Mouse (Mus musculus) kidney, embryonic 15.5 days (tissue): Measurements from ENCODE around the gene Crtap. TPM values are rescaled to one million over a fixed set of nuclear protein-coding genes. Genes with fewer than 3 reads are reported as not detected.
"Not testable (repeated sequence)": the region's sequence is repeated elsewhere in the genome, so short reads cannot be mapped to it uniquely, and the experiment has no call there.

Source experiments
- ATAC-seq: fragments of 200-750 bp; cut with Nextera tagmentation; replicated peaks from 2 replicates; pipeline ENCODE4 v1.8.0; 2017; ENCODE audit warnings: moderate TSS enrichment; ENCODE audit not compliant: low FRiP score
- H3K27ac ChIP-seq: fragments of 300-500 bp; sonication (generic); 2 replicates; pipeline ENCODE4 v1.5.1; 2015; ENCODE audit warnings: mild to moderate bottlenecking, inconsistent platforms
- H3K27me3 ChIP-seq: fragments of 300-500 bp; sonication (generic); 2 replicates; pipeline ENCODE4 v1.6.1; 2015; ENCODE audit warnings: inconsistent platforms
- H3K36me3 ChIP-seq: fragments of 300-500 bp; sonication (generic); 2 replicates; pipeline ENCODE4 v1.6.1; 2015; ENCODE audit warnings: inconsistent platforms
- H3K4me1 ChIP-seq: fragments of 300-500 bp; sonication (generic); 2 replicates; pipeline ENCODE4 v1.6.1; 2015; ENCODE audit warnings: inconsistent platforms
- H3K4me2 ChIP-seq: fragments of 300-500 bp; sonication (generic); 2 replicates; pipeline ENCODE4 v1.6.1; 2015; ENCODE audit warnings: moderate library complexity, mild to moderate bottlenecking, inconsistent platforms
- H3K4me3 ChIP-seq: fragments of 300-500 bp; sonication (generic); replicated peaks from 2 replicates; pipeline ENCODE4 v1.5.1; 2015; ENCODE audit warnings: mild to moderate bottlenecking, inconsistent platforms
- H3K9ac ChIP-seq: fragments of 300-500 bp; sonication (generic); 2 replicates; pipeline ENCODE4 v1.6.1; 2015; ENCODE audit warnings: mild to moderate bottlenecking, inconsistent platforms
- H3K9me3 ChIP-seq: fragments of 300-500 bp; sonication (generic); replicated peaks from 2 replicates; pipeline ENCODE4 v1.6.1; 2016; ENCODE audit warnings: inconsistent platforms
- WGBS: fragments of 180-500 bp; shearing (Covaris S2); methylation state at CpG from one replicate; pipeline ENCODE4 v1.1.7; 2015; ENCODE audit warnings: mixed read lengths; 5-methylcytosine and 5-hydroxymethylcytosine counted together
- polyA plus RNA-seq: library from polyadenylated mRNA; unstranded; fragments of >200 nt; fragmentation: Nextera tagmentation; extraction: Ambion mirVana; gene quantifications from 2 replicates; pipeline ENCODE4 v1.2.1, GENCODE M21; 2015

The Crtap gene
- polyA plus RNA-seq, 1 experiment from 2014 or later: 138 TPM

GRCm38 (mm10) chr9:114394136-114394535 is 3.7 kb upstream of the Crtap start:
- peaks cover 14% of the 10 kb centered on the region for H3K4me1 ChIP-seq
- not testable (repeated sequence) for H3K4me2 ChIP-seq, H3K27me3 ChIP-seq, H3K9ac ChIP-seq, H3K27ac ChIP-seq, ATAC-seq, H3K36me3 ChIP-seq, H3K9me3 ChIP-seq, H3K4me3 ChIP-seq
- WGBS: 66% methylated on average over 6 of the region's 6 CpGs

DNA sequence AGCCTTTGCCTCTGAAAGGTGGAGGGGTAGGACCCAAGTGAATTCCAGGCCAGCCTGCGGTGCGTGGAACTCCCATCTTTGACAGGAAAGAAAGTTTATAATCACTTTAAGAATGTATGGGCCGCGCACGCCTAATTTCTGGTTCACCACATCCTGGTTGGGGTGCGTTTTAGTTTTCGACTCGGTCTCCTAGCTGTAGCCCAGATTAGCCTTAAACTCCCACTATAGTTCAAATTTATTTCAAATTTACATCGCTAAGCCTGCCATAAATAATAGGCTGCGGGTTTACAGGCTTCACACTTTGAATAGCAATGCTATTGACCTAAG is 237 bp upstream of the Crtap start:
- Histone ChIP-seq H3K9ac (peak overlapping the region; percentile 69), H3K27me3 (no peaks in the 10 kb centered on the region), H3K4me2 (peak overlapping the region; percentile 90), H3K4me3 (peak overlapping the region; percentile 69), H3K27ac (peak overlapping the region; percentile 93), H3K9me3 (no peaks in the 10 kb centered on the region; the same call in 1 of the 2 replicates), H3K4me1 (peaks cover 35% of the 10 kb centered on the region), H3K36me3 (0 out of 2 replicates have a peak, but pooled peaks cover under 1% of the 10 kb centered on the region)
- WGBS: 3% methylated on average over 10 of the region's 10 CpGs
- no peak for ATAC-seq

GRCm38 (mm10) chr9:114389371-114389904 is 1.0 kb downstream of the Crtap start:
- peaks cover 13% of the 10 kb centered on the region for H3K36me3 ChIP-seq
- H3K9me3 ChIP-seq: no peaks in the 10 kb centered on the region; the same call in 1 of the 2 replicates
- H3K4me2 ChIP-seq: peak overlapping the region; percentile 90
- WGBS: 72% methylated on average over 8 of the region's 8 CpGs
- peak; percentile 15; the same call in 1 of the 2 replicates for ATAC-seq
- H3K9ac ChIP-seq: no peak overlapping the region
- no peaks in the 10 kb centered on the region for H3K27me3 ChIP-seq
- H3K27ac ChIP-seq: peak overlapping the region; percentile 93
- H3K4me1 ChIP-seq: peaks cover 35% of the 10 kb centered on the region
- H3K4me3 ChIP-seq: peak overlapping the region; percentile 69

- 62% methylated on average over 3 of the region's 3 CpGs for WGBS
- H3K4me2 ChIP-seq: peak overlapping the region; percentile 90
Measured at GRCm38 (mm10) chr9:114388701-114389370, 1.6 kb downstream of the Crtap start.

DNA sequence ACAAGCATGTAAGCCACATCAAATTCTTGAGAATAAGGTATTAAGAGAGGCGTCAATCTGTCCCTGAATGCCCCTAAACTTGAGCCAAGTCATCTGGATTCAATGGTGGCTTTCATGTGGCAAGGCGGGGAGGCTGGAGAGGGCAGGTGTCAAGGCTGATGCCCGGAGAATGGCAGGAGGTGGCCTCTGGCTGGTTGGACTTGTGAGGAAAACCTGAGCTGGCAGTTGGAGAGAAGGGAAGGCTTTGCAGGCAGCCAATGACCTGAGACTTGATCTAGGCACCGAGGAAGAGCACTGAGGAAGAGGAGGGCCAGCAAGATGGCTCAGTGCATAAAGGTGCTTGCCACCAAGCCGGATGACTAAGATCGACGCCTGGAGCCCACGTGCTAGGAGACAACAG is 2.2 kb downstream of the Crtap start:
- 80% methylated on average over 8 of the region's 8 CpGs for WGBS
- H3K4me2 ChIP-seq: peak overlapping the region; percentile 90; the same call in 1 of the 2 replicates
- H3K9ac ChIP-seq: no peak overlapping the region

More at GRCm38 (mm10) chr9:114388701-114389370, 1.6 kb downstream of the Crtap start:
- Histone ChIP-seq H3K4me3 (peak overlapping the region; percentile 69; the same call in 1 of the 2 replicates), H3K36me3 (peaks cover 18% of the 10 kb centered on the region), H3K9me3 (no peaks in the 10 kb centered on the region; the same call in 1 of the 2 replicates), H3K4me1 (peaks cover 35% of the 10 kb centered on the region), H3K9ac (no peak overlapping the region), H3K27me3 (no peaks in the 10 kb centered on the region), H3K27ac (peak overlapping the region; percentile 93)
- ATAC-seq: no peak

DNA sequence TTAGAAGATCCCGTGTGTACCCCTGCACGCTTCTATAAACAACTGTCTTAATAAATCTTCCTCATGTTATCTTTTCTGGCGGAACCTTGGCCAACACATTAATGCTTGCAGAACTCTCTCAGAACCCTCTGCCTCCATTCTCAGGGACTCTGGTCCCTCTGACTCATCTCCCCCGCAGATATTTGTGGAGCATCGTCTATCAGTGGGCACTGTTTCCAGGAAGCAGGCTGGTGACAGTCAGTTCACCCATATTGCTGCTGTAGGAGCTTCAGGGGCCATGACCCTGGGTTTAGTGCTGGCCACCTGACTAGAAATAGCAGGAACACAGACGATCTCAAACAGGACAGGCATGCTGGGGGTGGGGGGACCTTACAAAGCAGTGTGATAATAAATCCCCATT is 3.4 kb downstream of the Crtap start:
- Histone ChIP-seq H3K4me2 (no peak overlapping the region), H3K27ac (no peak overlapping the region), H3K4me1 (peaks cover 35% of the 10 kb centered on the region), H3K36me3 (peaks cover 35% of the 10 kb centered on the region), H3K27me3 (no peaks in the 10 kb centered on the region), H3K9ac (no peak overlapping the region), H3K4me3 (no peak overlapping the region), H3K9me3 (no peaks in the 10 kb centered on the region; the same call in 1 of the 2 replicates)
- 32% methylated on average over 6 of the region's 6 CpGs for WGBS
- ATAC-seq: no peak

More for the DNA sequence above, 2.2 kb downstream of the Crtap start:
- Histone ChIP-seq H3K4me3 (no peak overlapping the region), H3K9me3 (no peaks in the 10 kb centered on the region; the same call in 1 of the 2 replicates), H3K4me1 (peaks cover 35% of the 10 kb centered on the region), H3K36me3 (peaks cover 23% of the 10 kb centered on the region), H3K27me3 (no peaks in the 10 kb centered on the region), H3K27ac (peak overlapping the region; percentile 93; the same call in 1 of the 2 replicates)
- no peak for ATAC-seq

DNA sequence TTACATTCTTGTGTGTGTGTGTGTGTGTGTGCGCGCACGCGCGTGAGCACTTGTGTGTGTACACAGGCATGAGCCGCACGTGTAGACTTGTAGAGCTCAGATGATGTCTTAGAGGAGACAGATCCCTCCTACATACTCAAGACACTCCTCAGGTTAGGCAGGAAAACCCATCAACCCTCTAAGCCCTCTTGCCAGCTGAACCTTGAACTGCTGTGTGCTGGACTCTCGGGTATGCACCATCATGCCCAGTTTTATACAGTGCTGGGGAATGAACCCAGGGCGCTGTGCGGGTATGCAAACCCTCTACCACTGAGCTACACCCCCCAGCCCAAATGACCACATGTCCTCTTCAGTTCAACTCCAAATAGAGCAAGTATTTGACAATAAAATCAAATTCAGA is 5.3 kb downstream of the Crtap start:
- Histone ChIP-seq H3K4me1 (peaks cover 28% of the 10 kb centered on the region), H3K4me2 (no peak overlapping the region), H3K36me3 (peaks cover 51% of the 10 kb centered on the region), H3K27me3 (no peaks in the 10 kb centered on the region), H3K9me3 (no peaks in the 10 kb centered on the region; the same call in 1 of the 2 replicates), H3K4me3 (no peak overlapping the region), H3K27ac (no peak overlapping the region), H3K9ac (no peak overlapping the region)
- 95% methylated on average over 10 of the region's 10 CpGs for WGBS
- ATAC-seq: no peak

DNA sequence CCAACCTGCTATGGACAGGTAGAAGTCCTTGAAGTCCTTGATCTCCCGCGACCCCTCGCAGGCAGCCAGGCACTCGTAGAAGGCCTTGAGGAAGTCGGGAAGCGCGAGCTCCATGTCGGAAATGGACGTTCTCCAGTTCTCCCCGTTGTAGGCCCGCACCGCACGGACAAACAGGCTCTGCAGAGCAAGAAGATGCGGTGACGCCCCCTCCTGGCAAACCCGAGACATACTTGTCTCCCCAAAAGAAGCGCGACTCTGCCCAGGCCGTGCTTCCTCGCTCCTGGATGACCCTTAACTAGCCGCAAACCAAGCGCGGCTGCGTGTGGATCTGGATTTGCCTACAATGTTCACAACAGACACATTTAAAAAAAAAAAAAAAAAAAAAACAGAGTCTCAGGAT is 5.8 kb downstream of the Crtap start:
- Histone ChIP-seq H3K36me3 (peaks cover 55% of the 10 kb centered on the region), H3K4me3 (no peak overlapping the region), H3K4me1 (peaks cover 26% of the 10 kb centered on the region), H3K9ac (no peak overlapping the region), H3K9me3 (no peaks in the 10 kb centered on the region; the same call in 1 of the 2 replicates), H3K27ac (no peak overlapping the region), H3K4me2 (no peak overlapping the region), H3K27me3 (no peaks in the 10 kb centered on the region)
- no peak for ATAC-seq
- WGBS: 94% methylated on average over 24 of the region's 24 CpGs

- Histone ChIP-seq H3K4me3 (no peak overlapping the region), H3K4me1 (peaks cover 11% of the 10 kb centered on the region; the same call in 1 of the 2 replicates), H3K36me3 (peaks cover 64% of the 10 kb centered on the region), H3K4me2 (no peak overlapping the region), H3K9ac (no peak overlapping the region), H3K9me3 (no peaks in the 10 kb centered on the region), H3K27me3 (no peaks in the 10 kb centered on the region), H3K27ac (no peak overlapping the region)
- 62% methylated on average over 17 of the region's 17 CpGs for WGBS
- ATAC-seq: no peak
Measured at GRCm38 (mm10) chr9:114382936-114383710, 7.4 kb downstream of the Crtap start.

DNA sequence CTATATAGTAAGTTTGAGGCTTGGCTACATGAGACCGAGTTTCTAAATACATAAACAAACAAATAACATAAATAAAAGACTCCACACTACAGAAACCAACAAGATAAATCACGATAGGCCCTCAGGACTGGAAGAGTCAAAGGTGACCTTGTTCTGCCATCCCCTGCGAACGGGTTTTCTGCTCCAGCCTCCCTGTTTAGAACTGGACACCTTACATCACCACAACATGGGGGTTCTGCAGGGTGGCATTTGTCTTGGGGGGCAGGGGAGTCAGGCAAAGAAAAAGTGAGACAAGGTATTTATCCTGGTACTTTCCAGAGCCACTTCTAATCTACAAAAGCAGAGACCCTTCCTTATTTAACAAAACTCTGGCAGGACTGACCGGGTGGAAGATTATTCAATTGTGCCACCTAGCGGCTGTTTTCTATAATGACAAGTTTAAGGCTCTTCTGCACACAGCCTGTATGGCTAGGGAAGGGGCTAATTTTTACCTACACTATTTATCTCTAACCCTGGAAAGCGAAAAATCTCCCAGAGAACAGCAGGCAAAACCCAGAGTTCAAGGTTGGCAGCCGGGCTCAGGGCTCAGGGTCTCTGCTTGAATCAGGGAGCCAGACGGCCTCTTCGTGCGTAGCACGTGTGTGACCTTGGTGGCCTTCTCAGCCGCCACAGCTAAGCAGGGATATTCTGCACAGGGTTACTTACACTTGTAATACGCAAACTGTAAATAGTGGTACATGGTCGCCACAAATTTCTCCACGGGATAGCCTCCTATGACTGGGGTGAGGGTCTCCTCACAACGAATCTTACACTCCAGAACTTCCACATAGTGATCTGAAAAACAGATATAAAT is 9.4 kb downstream of the Crtap start:
- H3K4me1 ChIP-seq: no peaks in the 10 kb centered on the region
- no peaks in the 10 kb centered on the region for H3K9me3 ChIP-seq
- H3K4me3 ChIP-seq: no peak overlapping the region
- H3K36me3 ChIP-seq: peaks cover 85% of the 10 kb centered on the region
- H3K27me3 ChIP-seq: no peaks in the 10 kb centered on the region
- 69% methylated on average over 17 of the region's 17 CpGs for WGBS
- no peak overlapping the region for H3K27ac ChIP-seq
- ATAC-seq: peak; percentile 40; the same call in 1 of the 2 replicates
- H3K9ac ChIP-seq: no peak overlapping the region
- no peak overlapping the region for H3K4me2 ChIP-seq

DNA sequence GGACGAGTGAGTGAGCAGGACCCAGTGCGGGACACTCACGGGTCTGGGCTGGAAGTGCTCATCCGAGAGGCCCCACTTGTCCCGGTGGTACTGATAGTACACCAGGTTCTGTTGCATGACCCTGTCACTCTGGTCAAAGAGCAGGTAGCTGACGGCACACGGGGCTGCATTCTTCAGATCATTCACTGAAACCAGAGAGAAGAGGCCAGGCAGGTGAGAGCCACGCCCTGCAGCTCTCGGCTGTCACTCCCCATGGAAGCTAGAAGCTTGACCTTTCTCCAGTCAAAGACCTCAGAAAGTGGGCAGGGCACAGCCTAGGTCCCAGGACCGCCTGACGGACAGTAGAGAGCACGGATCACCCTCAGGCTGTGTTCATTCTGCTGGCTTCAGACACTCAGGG is 10.6 kb downstream of the Crtap start:
- H3K4me2 ChIP-seq: no peak overlapping the region
- H3K4me1 ChIP-seq: no peaks in the 10 kb centered on the region
- H3K27ac ChIP-seq: no peak overlapping the region
- H3K27me3 ChIP-seq: no peaks in the 10 kb centered on the region
- 80% methylated on average over 12 of the region's 12 CpGs for WGBS
- H3K4me3 ChIP-seq: no peak overlapping the region
- peaks cover 82% of the 10 kb centered on the region for H3K36me3 ChIP-seq
- no peaks in the 10 kb centered on the region for H3K9me3 ChIP-seq
- no peak overlapping the region for H3K9ac ChIP-seq
- 0 out of 2 replicates have a peak, but pooled peaks have one; percentile 30 for ATAC-seq
